Mouse (Mus musculus) forebrain, embryonic 11.5 days (tissue): ENCODE measurements around the gene Spata2l. TPM values are rescaled to one million over a fixed set of nuclear protein-coding genes. Genes with fewer than 3 reads are reported as not detected.

ENCODE experiments used
- ATAC-seq: fragments of 200-750 bp; cut with Nextera tagmentation; replicated peaks from 2 replicates; pipeline ENCODE4 v1.8.0; 2017; ENCODE audit warnings: moderate TSS enrichment; ENCODE audit not compliant: low FRiP score
- DNase-seq: peaks from one replicate; pipeline ENCODE4 v3.0.0-alpha.2; 2017; ENCODE audit warnings: low spot score
- H3K27ac ChIP-seq: fragments of 300-500 bp; sonication (generic); 2 replicates; pipeline ENCODE4 v1.5.1; 2014; ENCODE audit warnings: low read depth, low read length
- H3K27me3 ChIP-seq: fragments of 300-500 bp; sonication (generic); 2 replicates; pipeline ENCODE4 v1.6.1; 2014; ENCODE audit warnings: mild to moderate bottlenecking, low read length, mixed read lengths; ENCODE audit not compliant: control insufficient read depth, insufficient read depth
- H3K36me3 ChIP-seq: fragments of 300-500 bp; sonication (generic); 2 replicates; pipeline ENCODE4 v1.6.1; 2014; ENCODE audit warnings: mild to moderate bottlenecking, low read length, moderate library complexity, mixed read lengths; ENCODE audit not compliant: control insufficient read depth, insufficient read depth
- H3K4me1 ChIP-seq: fragments of 300-500 bp; sonication (generic); replicated peaks from 2 replicates; pipeline ENCODE4 v1.6.1; 2014; ENCODE audit warnings: low read length, mixed read lengths; ENCODE audit not compliant: control insufficient read depth, insufficient read depth
- H3K4me2 ChIP-seq: fragments of 300-500 bp; sonication (generic); 2 replicates; pipeline ENCODE4 v1.6.1; 2014; ENCODE audit warnings: low read depth, mild to moderate bottlenecking, low read length, moderate library complexity, mixed read lengths; ENCODE audit not compliant: severe bottlenecking
- H3K4me3 ChIP-seq: fragments of 300-500 bp; sonication (generic); 2 replicates; pipeline ENCODE4 v1.5.1; 2014; ENCODE audit warnings: low read depth, low read length
- H3K9ac ChIP-seq: fragments of 300-500 bp; sonication (generic); 2 replicates; pipeline ENCODE4 v1.6.1; 2014; ENCODE audit warnings: low read length
- H3K9me3 ChIP-seq: fragments of 300-500 bp; sonication (generic); 2 replicates; pipeline ENCODE4 v1.6.1; 2016; ENCODE audit warnings: low read length, mixed read lengths; ENCODE audit not compliant: control insufficient read depth
- WGBS: fragments of 180-500 bp; shearing (Covaris S2); extraction: QIAGEN DNeasy Blood & Tissue Kit; methylation state at CpG from one replicate; pipeline ENCODE4 v1.1.7; 2014; 5-methylcytosine and 5-hydroxymethylcytosine counted together
- polyA plus RNA-seq: library from polyadenylated mRNA; unstranded; fragments of >200 nt; fragmentation: Nextera tagmentation; extraction: Ambion mirVana; gene quantifications from 2 replicates; pipeline ENCODE4 v1.2.1, GENCODE M21; 2014

The Spata2l gene
- polyA plus RNA-seq, 1 experiment from 2014 or later = 1.8 TPM

DNA sequence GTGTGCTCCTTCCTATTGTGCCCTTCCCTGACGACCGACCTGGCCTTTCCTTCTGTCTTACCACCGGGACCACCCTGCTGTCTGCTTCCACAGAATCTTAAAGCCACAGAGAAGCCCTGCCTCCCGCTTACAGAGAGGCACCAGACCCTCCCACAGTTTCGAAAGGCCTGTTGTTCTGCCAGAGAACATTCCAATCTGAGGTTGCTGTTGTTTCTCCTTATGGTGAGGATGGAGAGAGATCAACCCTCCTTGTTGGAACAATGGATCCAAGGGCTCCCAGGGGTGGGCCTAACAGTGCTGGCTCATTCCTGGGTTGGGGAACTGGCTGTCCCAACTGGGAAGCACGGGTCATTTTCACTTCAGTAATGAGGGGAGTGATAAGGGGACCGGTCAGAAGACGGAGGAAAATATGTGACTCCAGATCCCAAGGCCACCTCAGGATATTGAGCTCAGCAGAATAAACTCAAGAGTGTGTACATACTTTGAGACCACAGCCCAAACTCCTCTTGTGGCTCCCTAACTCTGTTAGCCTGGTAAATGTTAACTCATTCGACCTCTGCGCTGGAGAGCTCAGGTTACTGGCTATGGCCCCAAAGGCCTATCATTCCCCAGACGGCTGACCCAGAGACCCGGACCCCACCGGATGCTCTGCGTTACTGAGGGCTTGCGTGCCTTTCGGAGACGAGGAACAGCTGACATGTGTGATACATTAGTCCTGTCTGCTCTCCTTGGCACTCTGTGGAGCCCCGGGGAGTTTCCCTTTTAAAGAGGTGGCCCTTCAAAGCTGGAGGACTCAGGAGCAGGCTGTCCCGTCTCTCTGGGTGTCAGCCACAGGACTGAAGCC, 50.2 kb downstream of the Spata2l start, which contains the start of gene Dpep1:
TSS of gene Dpep1 (plus strand) at position 677 of the 844 bp plus-strand sequence.
- WGBS = 55% methylated on average over 19 of the region's 19 CpGs
- Histone ChIP-seq H3K27me3 (no peaks in the 10 kb centered on the region), H3K36me3 (no peaks in the 10 kb centered on the region), H3K9me3 (no peaks in the 10 kb centered on the region), H3K4me1 (0 out of 2 replicates have a peak, but pooled peaks cover 2% of the 10 kb centered on the region), H3K4me2 (no peak within 1 kb of the TSS), H3K27ac (no peak within 1 kb of the TSS), H3K4me3 (no peak within 1 kb of the TSS), H3K9ac (no peak within 1 kb of the TSS)
- ATAC-seq (no peak), DNase-seq (no peak)

GRCm38 (mm10) chr8:123181391-123181790, 54.6 kb downstream of the Spata2l start:
- WGBS = 84% methylated on average over 3 of the region's 3 CpGs
- H3K36me3 ChIP-seq = no peaks in the 10 kb centered on the region
- 0 out of 2 replicates have a peak, but pooled peaks cover 2% of the 10 kb centered on the region for H3K4me1 ChIP-seq
- H3K27ac ChIP-seq = no peak overlapping the region
- H3K27me3 ChIP-seq = no peaks in the 10 kb centered on the region
- H3K4me2 ChIP-seq = no peak overlapping the region
- H3K9ac ChIP-seq = no peak overlapping the region
- no peak overlapping the region for H3K4me3 ChIP-seq
- DNase-seq = no peak
- ATAC-seq = no peak
- H3K9me3 ChIP-seq = no peaks in the 10 kb centered on the region

Other genes starting within 250 kb of the Spata2l start
- gene Ankrd11, start 194.0 kb downstream of the Spata2l start, polyA plus RNA-seq = 94.4 and 95.0 TPM in 2 replicates
- 43.5 and 52.6 TPM in 2 replicates for gene Spg7, start 173.3 kb downstream of the Spata2l start, polyA plus RNA-seq
- 1,219 and 1,311 TPM in 2 replicates for gene Rpl13, start 133.9 kb downstream of the Spata2l start, polyA plus RNA-seq
- gene Cpne7, start 118.9 kb downstream of the Spata2l start, polyA plus RNA-seq = 0.19 TPM in 1 of 2 replicates, not detected in the other
- gene Sult5a1, start 77.9 kb downstream of the Spata2l start, polyA plus RNA-seq = 2.9 and 4.3 TPM in 2 replicates
- gene Dpep1, start 50.0 kb downstream of the Spata2l start, polyA plus RNA-seq = 0.81 and 1.5 TPM in 2 replicates
- gene Chmp1a, start 23.5 kb downstream of the Spata2l start, polyA plus RNA-seq = 117 and 126 TPM in 2 replicates
- gene Spata33, start 23.4 kb downstream of the Spata2l start, polyA plus RNA-seq = 5.9 and 6.0 TPM in 2 replicates
- 36.0 and 36.6 TPM in 2 replicates for gene Cdk10, start 11.4 kb downstream of the Spata2l start, polyA plus RNA-seq
- 25.1 and 26.5 TPM in 2 replicates for gene Zfp276, start 18.0 kb upstream of the Spata2l start, polyA plus RNA-seq
- gene Vps9d1, start 18.1 kb upstream of the Spata2l start, polyA plus RNA-seq = 27.3 and 29.6 TPM in 2 replicates
- 46.5 and 48.6 TPM in 2 replicates for gene Fanca, start 82.3 kb upstream of the Spata2l start, polyA plus RNA-seq
- gene Spire2, start 96.5 kb upstream of the Spata2l start, polyA plus RNA-seq = 12.4 and 13.4 TPM in 2 replicates
- gene Tcf25, start 137.5 kb upstream of the Spata2l start, polyA plus RNA-seq = 166 and 186 TPM in 2 replicates
- 0.16 and 0.31 TPM in 2 replicates for gene Mc1r, start 170.9 kb upstream of the Spata2l start, polyA plus RNA-seq
- 556 and 641 TPM in 2 replicates for gene Tubb3, start 175.2 kb upstream of the Spata2l start, polyA plus RNA-seq
- 46.3 and 48.1 TPM in 2 replicates for gene Def8, start 187.3 kb upstream of the Spata2l start, polyA plus RNA-seq
- 44.3 and 51.0 TPM in 2 replicates for gene Afg3l1, start 241.7 kb upstream of the Spata2l start, polyA plus RNA-seq